Mouse (Mus musculus): ENCODE measurements around the gene Hmgcs1. TPM values are rescaled to one million over a fixed set of nuclear protein-coding genes. Genes with fewer than 3 reads are reported as not detected.
"Not testable (repeated sequence)": the region's sequence is repeated elsewhere in the genome, so short reads cannot be mapped to it uniquely, and the experiment has no call there.

Gene Hmgcs1
- polyA plus RNA-seq, 1 experiment from 2014 or later, result 99.0 TPM

DNA sequence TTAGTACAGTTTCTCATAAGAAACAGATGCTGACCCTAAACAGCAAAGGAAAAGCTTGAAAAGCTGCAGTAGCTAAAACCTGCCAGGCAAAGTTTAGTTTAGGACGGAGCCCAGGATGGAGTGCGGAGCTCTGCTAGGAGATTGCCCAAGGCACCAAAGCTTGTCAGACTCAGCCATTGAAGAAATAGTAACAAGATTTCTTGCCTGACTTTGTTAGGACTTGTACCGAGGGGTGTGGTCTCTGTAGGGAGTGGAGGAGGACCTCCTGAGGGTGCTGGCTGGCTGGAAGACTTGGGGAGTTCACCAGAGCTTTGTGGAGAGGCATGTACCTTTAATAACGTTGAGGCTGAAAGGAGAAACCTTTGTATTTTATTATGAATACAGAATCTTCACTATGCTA lies 5.5 kb downstream of the Hmgcs1 start:
- H3K4me1 ChIP-seq (replicated peaks; ENCODE audit: control insufficient read depth, insufficient read depth, low read length), result peaks cover 15% of the 10 kb centered on the region
- H3K9me3 ChIP-seq (ENCODE audit: control insufficient read depth, low read length), result no peaks in the 10 kb centered on the region
- H3K36me3 ChIP-seq (ENCODE audit: control insufficient read depth, insufficient read depth, low read length), result peaks cover 8% of the 10 kb centered on the region
- no peak for ATAC-seq (ENCODE audit: low read depth)
- no peak overlapping the region for H3K4me2 ChIP-seq (ENCODE audit: low read depth, low read length)
- no peaks in the 10 kb centered on the region for H3K27me3 ChIP-seq (ENCODE audit: control insufficient read depth, insufficient read depth, low read depth, low read length)
- no peak overlapping the region for H3K27ac ChIP-seq (ENCODE audit: low read length)
- no peak overlapping the region for H3K4me3 ChIP-seq (ENCODE audit: low read length)
- 64% methylated on average over 4 of the region's 4 CpGs for WGBS
- no peak overlapping the region for H3K9ac ChIP-seq (ENCODE audit: low read length)

- Histone ChIP-seq H3K27me3 (ENCODE audit: control insufficient read depth, insufficient read depth, low read depth, low read length) (no peaks in the 10 kb centered on the region), H3K4me3 (ENCODE audit: low read length) (no peak overlapping the region), H3K9me3 (ENCODE audit: control insufficient read depth, low read length) (no peaks in the 10 kb centered on the region), H3K4me1 (replicated peaks; ENCODE audit: control insufficient read depth, insufficient read depth, low read length) (peaks cover 10% of the 10 kb centered on the region), H3K36me3 (ENCODE audit: control insufficient read depth, insufficient read depth, low read length) (peaks cover 12% of the 10 kb centered on the region), H3K4me2 (ENCODE audit: low read depth, low read length) (no peak overlapping the region), H3K9ac (ENCODE audit: low read length) (no peak overlapping the region), H3K27ac (ENCODE audit: low read length) (no peak overlapping the region)
- WGBS, result 65% methylated on average over 1 of the region's 1 CpGs
- no peak for ATAC-seq (ENCODE audit: low read depth)
These were observed 6.3 kb downstream of the Hmgcs1 start for GRCm38 (mm10) chr13:119696496-119696895.

GRCm38 (mm10) chr13:119698436-119698835 lies 8.3 kb downstream of the Hmgcs1 start:
- H3K4me3 ChIP-seq (ENCODE audit: low read length), result no peak overlapping the region

GRCm38 (mm10) chr13:119704280-119704679 lies 14.1 kb downstream of the Hmgcs1 start:
- H3K4me3 ChIP-seq (ENCODE audit: low read length), result no peak overlapping the region
- no peak for ATAC-seq (ENCODE audit: low read depth)
- no peak overlapping the region for H3K27ac ChIP-seq (ENCODE audit: low read length)
- H3K4me2 ChIP-seq (ENCODE audit: low read depth, low read length), result no peak overlapping the region
- H3K9ac ChIP-seq (ENCODE audit: low read length), result no peak overlapping the region
- no peaks in the 10 kb centered on the region for H3K4me1 ChIP-seq (replicated peaks; ENCODE audit: control insufficient read depth, insufficient read depth, low read length)
- H3K9me3 ChIP-seq (ENCODE audit: control insufficient read depth, low read length), result no peaks in the 10 kb centered on the region
- 87% methylated on average over 7 of the region's 7 CpGs for WGBS
- peaks cover 51% of the 10 kb centered on the region for H3K36me3 ChIP-seq (ENCODE audit: control insufficient read depth, insufficient read depth, low read length)
- no peaks in the 10 kb centered on the region for H3K27me3 ChIP-seq (ENCODE audit: control insufficient read depth, insufficient read depth, low read depth, low read length)

More at GRCm38 (mm10) chr13:119698436-119698835, 8.3 kb downstream of the Hmgcs1 start:
- Histone ChIP-seq H3K36me3 (ENCODE audit: control insufficient read depth, insufficient read depth, low read length) (peaks cover 26% of the 10 kb centered on the region), H3K4me1 (replicated peaks; ENCODE audit: control insufficient read depth, insufficient read depth, low read length) (no peaks in the 10 kb centered on the region), H3K27ac (ENCODE audit: low read length) (no peak overlapping the region), H3K27me3 (ENCODE audit: control insufficient read depth, insufficient read depth, low read depth, low read length) (no peaks in the 10 kb centered on the region), H3K9me3 (ENCODE audit: control insufficient read depth, low read length) (no peaks in the 10 kb centered on the region), H3K4me2 (ENCODE audit: low read depth, low read length) (no peak overlapping the region), H3K9ac (ENCODE audit: low read length) (no peak overlapping the region)
- no peak for ATAC-seq (ENCODE audit: low read depth)
- WGBS, result 82% methylated on average over 4 of the region's 4 CpGs

- not testable (repeated sequence) for H3K4me1 ChIP-seq (replicated peaks; ENCODE audit: control insufficient read depth, insufficient read depth, low read length); ATAC-seq (ENCODE audit: low read depth); H3K9me3 ChIP-seq (ENCODE audit: control insufficient read depth, low read length); H3K4me2 ChIP-seq (ENCODE audit: low read depth, low read length); H3K27ac ChIP-seq (ENCODE audit: low read length); H3K27me3 ChIP-seq (ENCODE audit: control insufficient read depth, insufficient read depth, low read depth, low read length); H3K9ac ChIP-seq (ENCODE audit: low read length); H3K4me3 ChIP-seq (ENCODE audit: low read length)
- peaks cover 39% of the 10 kb centered on the region for H3K36me3 ChIP-seq (ENCODE audit: control insufficient read depth, insufficient read depth, low read length)
- 80% methylated on average over 7 of the region's 8 CpGs for WGBS
These were observed 16.2 kb downstream of the Hmgcs1 start for GRCm38 (mm10) chr13:119706278-119706880.

DNA sequence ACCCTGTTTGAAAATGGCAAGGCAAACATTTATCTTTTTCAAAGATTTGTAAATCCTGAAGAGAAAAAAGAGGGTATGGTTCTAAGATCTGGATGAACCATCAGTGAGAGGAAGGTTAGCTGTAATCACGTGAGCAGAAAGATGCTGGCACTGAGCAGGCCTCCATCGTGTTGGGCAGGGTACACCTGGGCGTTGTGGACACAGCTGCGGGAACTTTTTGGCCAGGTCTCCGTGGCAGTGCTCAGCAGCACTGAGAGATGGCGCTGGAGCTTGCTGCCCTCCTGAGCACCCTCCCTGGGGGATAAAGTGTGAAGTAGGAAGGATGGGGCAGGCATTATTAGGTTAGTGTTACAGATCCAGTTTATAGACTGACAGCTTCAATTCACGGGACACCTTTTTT lies 16.8 kb downstream of the Hmgcs1 start:
- no peak overlapping the region for H3K27ac ChIP-seq (ENCODE audit: low read length)
- 65% methylated on average over 7 of the region's 7 CpGs for WGBS
- H3K4me3 ChIP-seq (ENCODE audit: low read length), result no peak overlapping the region
- no peak overlapping the region for H3K4me2 ChIP-seq (ENCODE audit: low read depth, low read length)
- no peaks in the 10 kb centered on the region for H3K27me3 ChIP-seq (ENCODE audit: control insufficient read depth, insufficient read depth, low read depth, low read length)
- no peaks in the 10 kb centered on the region for H3K4me1 ChIP-seq (replicated peaks; ENCODE audit: control insufficient read depth, insufficient read depth, low read length)
- no peak for ATAC-seq (ENCODE audit: low read depth)
- peaks cover 37% of the 10 kb centered on the region for H3K36me3 ChIP-seq (ENCODE audit: control insufficient read depth, insufficient read depth, low read length)
- H3K9ac ChIP-seq (ENCODE audit: low read length), result no peak overlapping the region
- no peaks in the 10 kb centered on the region for H3K9me3 ChIP-seq (ENCODE audit: control insufficient read depth, low read length)

DNA sequence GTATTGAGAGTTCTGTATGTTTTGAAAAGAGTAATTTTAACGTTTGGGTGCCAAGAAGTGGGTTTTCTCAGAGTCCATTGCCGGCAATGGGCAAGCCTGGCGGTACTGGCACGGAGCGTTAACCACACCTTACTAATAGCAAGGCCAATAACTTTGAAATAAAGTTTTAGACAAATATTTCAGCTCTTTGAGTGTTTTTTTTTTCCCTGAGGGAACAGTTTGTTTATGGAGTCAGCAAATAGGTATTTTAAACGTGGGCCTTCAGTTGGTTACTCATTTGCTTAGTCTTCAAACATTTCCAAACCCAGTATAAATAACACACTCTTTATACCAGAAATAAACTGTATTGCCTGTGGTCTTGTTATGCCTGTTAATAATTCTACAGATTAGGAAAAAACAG lies 17.7 kb downstream of the Hmgcs1 start:
- H3K4me2 ChIP-seq (ENCODE audit: low read depth, low read length), result no peak overlapping the region
- peaks cover 29% of the 10 kb centered on the region for H3K36me3 ChIP-seq (ENCODE audit: control insufficient read depth, insufficient read depth, low read length)
- no peak overlapping the region for H3K4me3 ChIP-seq (ENCODE audit: low read length)
- no peaks in the 10 kb centered on the region for H3K9me3 ChIP-seq (ENCODE audit: control insufficient read depth, low read length)
- WGBS, result 73% methylated on average over 6 of the region's 6 CpGs
- no peak overlapping the region for H3K9ac ChIP-seq (ENCODE audit: low read length)
- H3K4me1 ChIP-seq (replicated peaks; ENCODE audit: control insufficient read depth, insufficient read depth, low read length), result peaks cover 1% of the 10 kb centered on the region; the same call in 1 of the 2 replicates
- H3K27me3 ChIP-seq (ENCODE audit: control insufficient read depth, insufficient read depth, low read depth, low read length), result no peaks in the 10 kb centered on the region
- ATAC-seq (ENCODE audit: low read depth), result no peak
- no peak overlapping the region for H3K27ac ChIP-seq (ENCODE audit: low read length)

- peaks cover 24% of the 10 kb centered on the region for H3K36me3 ChIP-seq (ENCODE audit: control insufficient read depth, insufficient read depth, low read length)
- H3K27me3 ChIP-seq (ENCODE audit: control insufficient read depth, insufficient read depth, low read depth, low read length), result no peaks in the 10 kb centered on the region
- H3K9me3 ChIP-seq (ENCODE audit: control insufficient read depth, low read length), result no peaks in the 10 kb centered on the region
- WGBS, result 84% methylated on average over 5 of the region's 5 CpGs
- peaks cover 3% of the 10 kb centered on the region; the same call in 1 of the 2 replicates for H3K4me1 ChIP-seq (replicated peaks; ENCODE audit: control insufficient read depth, insufficient read depth, low read length)
- H3K4me3 ChIP-seq (ENCODE audit: low read length), result no peak overlapping the region
- no peak overlapping the region for H3K4me2 ChIP-seq (ENCODE audit: low read depth, low read length)
- no peak overlapping the region for H3K27ac ChIP-seq (ENCODE audit: low read length)
- ATAC-seq (ENCODE audit: low read depth), result no peak
- H3K9ac ChIP-seq (ENCODE audit: low read length), result no peak overlapping the region
These were observed 18.8 kb downstream of the Hmgcs1 start for GRCm38 (mm10) chr13:119708941-119709340.

- Histone ChIP-seq H3K27ac (ENCODE audit: low read length) (no peak overlapping the region), H3K4me3 (ENCODE audit: low read length) (no peak overlapping the region), H3K9ac (ENCODE audit: low read length) (no peak overlapping the region), H3K4me2 (ENCODE audit: low read depth, low read length) (no peak overlapping the region), H3K9me3 (ENCODE audit: control insufficient read depth, low read length) (no peaks in the 10 kb centered on the region), H3K27me3 (ENCODE audit: control insufficient read depth, insufficient read depth, low read depth, low read length) (no peaks in the 10 kb centered on the region), H3K4me1 (replicated peaks; ENCODE audit: control insufficient read depth, insufficient read depth, low read length) (peaks cover 3% of the 10 kb centered on the region; the same call in 1 of the 2 replicates), H3K36me3 (ENCODE audit: control insufficient read depth, insufficient read depth, low read length) (peaks cover 18% of the 10 kb centered on the region)
- ATAC-seq (ENCODE audit: low read depth), result no peak
- 73% methylated on average over 8 of the region's 8 CpGs for WGBS
These were observed 19.4 kb downstream of the Hmgcs1 start for GRCm38 (mm10) chr13:119709388-119710267.
